Mouse (Mus musculus): ENCODE data around the gene Psmb3. TPM values are rescaled to one million over a fixed set of nuclear protein-coding genes. Genes with fewer than 3 reads are reported as not detected.

Psmb3 gene
- polyA plus RNA-seq, 1 experiment from 2014 or later: 200 TPM

- WGBS (ENCODE audit: insufficient replicate concordance): 66% methylated on average over 4 of the region's 4 CpGs
- H3K4me1 ChIP-seq (ENCODE audit: control insufficient read depth, low read depth, low read length): peaks cover 7% of the 10 kb centered on the region
- no peak overlapping the region for H3K9ac ChIP-seq (ENCODE audit: low read depth, low read length)
- no peaks in the 10 kb centered on the region for H3K36me3 ChIP-seq (ENCODE audit: control insufficient read depth, insufficient read depth)
- H3K27me3 ChIP-seq (ENCODE audit: control insufficient read depth, insufficient read depth, low read depth, low read length): no peaks in the 10 kb centered on the region
- ATAC-seq (ENCODE audit: low read depth): no peak
- H3K27ac ChIP-seq (ENCODE audit: low read length): no peak overlapping the region
- H3K4me2 ChIP-seq (ENCODE audit: low read depth, low read length): no peak overlapping the region
- no peak overlapping the region for H3K4me3 ChIP-seq (ENCODE audit: low read depth, low read length)
- no peaks in the 10 kb centered on the region for H3K9me3 ChIP-seq (replicated peaks; ENCODE audit: control insufficient read depth, low read length)
Measured at GRCm38 (mm10) chr11:97737600-97737999, 34.4 kb downstream of the Psmb3 start.

DNA sequence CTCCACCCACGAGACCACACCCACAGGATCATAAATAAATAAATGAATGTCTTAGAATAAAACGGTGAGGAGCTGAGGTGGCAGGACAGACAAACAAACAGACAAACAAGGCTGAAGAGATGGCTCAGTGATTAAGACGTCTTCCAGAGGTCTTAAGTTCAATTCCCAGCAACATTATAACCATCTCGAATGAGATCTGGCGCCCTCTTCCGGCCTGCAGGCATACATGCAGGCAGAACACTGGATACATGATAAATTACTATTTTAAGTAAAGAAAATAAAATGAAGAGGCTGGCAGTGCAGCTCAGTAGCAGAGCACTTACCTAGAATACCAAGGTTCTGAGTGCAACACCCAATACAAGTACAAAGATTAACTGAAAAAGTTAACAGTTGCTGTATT is 35.5 kb downstream of the Psmb3 start:
- Histone ChIP-seq H3K4me1 (ENCODE audit: control insufficient read depth, low read depth, low read length) (peaks cover 17% of the 10 kb centered on the region), H3K27ac (ENCODE audit: low read length) (no peak overlapping the region), H3K27me3 (ENCODE audit: control insufficient read depth, insufficient read depth, low read depth, low read length) (no peaks in the 10 kb centered on the region), H3K4me2 (ENCODE audit: low read depth, low read length) (no peak overlapping the region), H3K9me3 (replicated peaks; ENCODE audit: control insufficient read depth, low read length) (no peaks in the 10 kb centered on the region), H3K36me3 (ENCODE audit: control insufficient read depth, insufficient read depth) (no peaks in the 10 kb centered on the region), H3K9ac (ENCODE audit: low read depth, low read length) (no peak overlapping the region), H3K4me3 (ENCODE audit: low read depth, low read length) (no peak overlapping the region)
- 56% methylated on average over 6 of the region's 6 CpGs for WGBS (ENCODE audit: insufficient replicate concordance)
- no peak for ATAC-seq (ENCODE audit: low read depth)

DNA sequence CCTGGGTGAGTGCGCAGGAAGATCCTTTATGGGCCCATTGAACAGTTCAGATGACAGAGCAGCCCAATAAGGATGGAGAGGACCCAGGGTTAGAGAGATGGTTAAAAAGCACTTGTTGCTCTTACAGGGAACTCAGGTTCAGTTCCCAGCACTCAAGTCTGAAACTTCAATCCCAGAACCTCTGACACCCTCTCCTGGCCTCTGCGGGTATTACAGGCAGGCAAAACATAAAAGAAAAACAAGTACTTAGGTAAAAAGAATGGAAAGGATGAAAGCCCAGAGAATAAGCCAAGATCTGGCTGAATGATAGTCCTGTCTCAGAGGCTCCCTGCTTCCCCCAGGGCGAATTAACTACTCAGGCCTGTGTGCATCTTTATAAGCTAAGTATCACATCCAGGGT is 36.0 kb downstream of the Psmb3 start:
- Histone ChIP-seq H3K36me3 (ENCODE audit: control insufficient read depth, insufficient read depth) (no peaks in the 10 kb centered on the region), H3K4me1 (ENCODE audit: control insufficient read depth, low read depth, low read length) (peaks cover 21% of the 10 kb centered on the region), H3K4me2 (ENCODE audit: low read depth, low read length) (no peak overlapping the region), H3K9ac (ENCODE audit: low read depth, low read length) (no peak overlapping the region), H3K27ac (ENCODE audit: low read length) (no peak overlapping the region), H3K4me3 (ENCODE audit: low read depth, low read length) (no peak overlapping the region), H3K27me3 (ENCODE audit: control insufficient read depth, insufficient read depth, low read depth, low read length) (no peaks in the 10 kb centered on the region), H3K9me3 (replicated peaks; ENCODE audit: control insufficient read depth, low read length) (no peaks in the 10 kb centered on the region)
- ATAC-seq (ENCODE audit: low read depth): no peak
- WGBS (ENCODE audit: insufficient replicate concordance): 78% methylated on average over 3 of the region's 3 CpGs

- Histone ChIP-seq H3K4me2 (ENCODE audit: low read depth, low read length) (no peak overlapping the region), H3K27ac (ENCODE audit: low read length) (no peak overlapping the region), H3K27me3 (ENCODE audit: control insufficient read depth, insufficient read depth, low read depth, low read length) (no peaks in the 10 kb centered on the region), H3K4me3 (ENCODE audit: low read depth, low read length) (no peak overlapping the region), H3K36me3 (ENCODE audit: control insufficient read depth, insufficient read depth) (no peaks in the 10 kb centered on the region), H3K4me1 (ENCODE audit: control insufficient read depth, low read depth, low read length) (peaks cover 22% of the 10 kb centered on the region), H3K9ac (ENCODE audit: low read depth, low read length) (no peak overlapping the region), H3K9me3 (replicated peaks; ENCODE audit: control insufficient read depth, low read length) (no peaks in the 10 kb centered on the region)
- WGBS (ENCODE audit: insufficient replicate concordance): 52% methylated on average over 7 of the region's 7 CpGs
- ATAC-seq (ENCODE audit: low read depth): no peak
Measured at GRCm38 (mm10) chr11:97740190-97740589, 37.0 kb downstream of the Psmb3 start.

DNA sequence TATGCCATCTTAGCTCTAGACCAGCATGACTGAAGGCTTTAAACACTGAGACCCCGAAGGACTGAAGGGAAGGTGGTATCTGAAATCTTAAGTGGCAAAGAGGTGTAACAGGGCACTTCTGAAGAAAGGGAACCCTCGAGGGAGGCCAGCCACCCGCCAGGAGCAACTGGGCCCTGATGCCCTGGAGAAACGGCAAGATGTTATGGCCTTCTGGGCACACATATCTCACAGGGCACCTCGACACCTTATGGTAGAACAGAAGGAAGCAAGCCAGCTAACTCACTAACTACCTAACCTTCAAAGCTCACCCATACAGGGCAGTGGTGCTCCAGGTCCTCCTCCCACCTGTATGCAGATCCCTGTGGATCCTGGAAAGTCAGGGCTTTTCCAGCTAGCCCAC is 39.0 kb downstream of the Psmb3 start:
- no peak for ATAC-seq (ENCODE audit: low read depth)
- no peaks in the 10 kb centered on the region for H3K36me3 ChIP-seq (ENCODE audit: control insufficient read depth, insufficient read depth)
- no peak overlapping the region for H3K9ac ChIP-seq (ENCODE audit: low read depth, low read length)
- no peak overlapping the region for H3K27ac ChIP-seq (ENCODE audit: low read length)
- peaks cover 27% of the 10 kb centered on the region for H3K4me1 ChIP-seq (ENCODE audit: control insufficient read depth, low read depth, low read length)
- WGBS (ENCODE audit: insufficient replicate concordance): 75% methylated on average over 5 of the region's 5 CpGs
- H3K9me3 ChIP-seq (replicated peaks; ENCODE audit: control insufficient read depth, low read length): no peaks in the 10 kb centered on the region
- no peaks in the 10 kb centered on the region for H3K27me3 ChIP-seq (ENCODE audit: control insufficient read depth, insufficient read depth, low read depth, low read length)
- no peak overlapping the region for H3K4me3 ChIP-seq (ENCODE audit: low read depth, low read length)
- H3K4me2 ChIP-seq (ENCODE audit: low read depth, low read length): no peak overlapping the region

DNA sequence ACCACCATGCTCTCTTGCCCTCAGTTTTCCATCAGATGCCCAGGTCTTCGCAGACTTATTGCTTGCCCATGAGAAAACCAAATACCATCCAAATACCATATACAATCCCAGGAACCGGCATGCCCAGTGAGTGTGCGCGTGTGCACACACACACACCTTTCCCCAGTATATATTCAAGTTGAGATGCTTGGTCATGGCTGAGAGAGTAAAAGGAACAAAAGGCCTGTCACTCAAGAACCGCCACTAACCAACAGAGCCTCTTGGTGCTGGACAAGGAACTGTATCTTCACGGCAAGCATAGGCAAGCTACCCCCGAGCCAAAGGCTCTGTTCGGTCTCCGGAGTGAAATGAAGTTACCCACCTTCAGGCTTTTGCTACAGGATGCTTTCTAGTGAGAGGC is 39.4 kb downstream of the Psmb3 start:
- H3K27ac ChIP-seq (ENCODE audit: low read length): no peak overlapping the region
- 63% methylated on average over 9 of the region's 9 CpGs for WGBS (ENCODE audit: insufficient replicate concordance)
- no peak overlapping the region for H3K9ac ChIP-seq (ENCODE audit: low read depth, low read length)
- ATAC-seq (ENCODE audit: low read depth): no peak
- H3K4me1 ChIP-seq (ENCODE audit: control insufficient read depth, low read depth, low read length): peaks cover 27% of the 10 kb centered on the region
- H3K4me2 ChIP-seq (ENCODE audit: low read depth, low read length): peak overlapping the region; percentile 98; the same call in 1 of the 2 replicates
- H3K9me3 ChIP-seq (replicated peaks; ENCODE audit: control insufficient read depth, low read length): no peaks in the 10 kb centered on the region
- no peaks in the 10 kb centered on the region for H3K27me3 ChIP-seq (ENCODE audit: control insufficient read depth, insufficient read depth, low read depth, low read length)
- H3K4me3 ChIP-seq (ENCODE audit: low read depth, low read length): peak overlapping the region; percentile 85; the same call in 1 of the 2 replicates
- H3K36me3 ChIP-seq (ENCODE audit: control insufficient read depth, insufficient read depth): peaks cover under 1% of the 10 kb centered on the region

GRCm38 (mm10) chr11:97743423-97743822 is 40.2 kb downstream of the Psmb3 start:
- Histone ChIP-seq H3K4me2 (ENCODE audit: low read depth, low read length) (peak overlapping the region; percentile 98), H3K9ac (ENCODE audit: low read depth, low read length) (peak overlapping the region; percentile 90), H3K27me3 (ENCODE audit: control insufficient read depth, insufficient read depth, low read depth, low read length) (no peaks in the 10 kb centered on the region), H3K27ac (ENCODE audit: low read length) (0 out of 2 replicates have a peak overlapping the region, but pooled peaks have one; percentile 6), H3K36me3 (ENCODE audit: control insufficient read depth, insufficient read depth) (peaks cover 5% of the 10 kb centered on the region), H3K4me1 (ENCODE audit: control insufficient read depth, low read depth, low read length) (peaks cover 27% of the 10 kb centered on the region), H3K9me3 (replicated peaks; ENCODE audit: control insufficient read depth, low read length) (no peaks in the 10 kb centered on the region), H3K4me3 (ENCODE audit: low read depth, low read length) (peak overlapping the region; percentile 85)
- no peak for ATAC-seq (ENCODE audit: low read depth)
- WGBS (ENCODE audit: insufficient replicate concordance): 5% methylated on average over 9 of the region's 9 CpGs

- peak; percentile 22 for ATAC-seq (ENCODE audit: low read depth)
- WGBS (ENCODE audit: insufficient replicate concordance): under 1% methylated on average over 52 of the region's 63 CpGs
- H3K4me1 ChIP-seq (ENCODE audit: control insufficient read depth, low read depth, low read length): peaks cover 27% of the 10 kb centered on the region
Measured at GRCm38 (mm10) chr11:97744063-97744717, 41.0 kb downstream of the Psmb3 start, which contains the start of gene Pip4k2b. TSS of gene Pip4k2b (minus strand) at chr11:97744704.

DNA sequence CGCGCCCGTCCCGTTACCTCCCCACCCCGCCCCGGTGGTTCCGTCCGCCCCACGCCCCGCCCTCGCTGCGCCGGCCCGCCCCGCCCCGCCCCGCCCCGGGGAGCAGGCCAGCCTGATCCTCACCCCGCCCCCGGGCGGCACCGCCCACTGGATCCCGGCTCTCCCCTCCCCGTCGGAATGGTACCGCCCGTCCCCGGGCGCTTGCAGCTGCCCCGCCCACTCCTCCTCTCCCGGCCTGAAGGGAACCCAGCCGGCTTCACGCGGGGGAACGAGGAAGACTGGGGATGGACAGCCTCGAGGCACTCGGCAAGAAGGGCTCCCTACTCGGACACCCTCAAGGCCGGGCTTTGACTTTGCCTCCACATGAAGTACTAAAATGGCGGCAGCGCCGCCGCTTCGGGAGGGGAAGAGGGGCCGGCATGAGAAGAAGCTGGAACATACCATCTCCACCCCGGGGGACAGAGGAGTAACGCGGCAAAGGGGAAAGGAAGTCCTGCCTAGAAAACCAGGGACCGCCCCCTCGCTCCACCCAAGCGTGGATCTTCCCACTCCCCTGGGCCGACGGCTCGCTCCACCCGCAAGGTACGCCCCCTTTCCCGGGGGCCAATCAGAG is 41.6 kb downstream of the Psmb3 start:
- Histone ChIP-seq H3K27ac (ENCODE audit: low read length) (peak overlapping the region; percentile 88), H3K27me3 (ENCODE audit: control insufficient read depth, insufficient read depth, low read depth, low read length) (no peaks in the 10 kb centered on the region), H3K4me3 (ENCODE audit: low read depth, low read length) (peak overlapping the region; percentile 85), H3K4me2 (ENCODE audit: low read depth, low read length) (peak overlapping the region; percentile 98), H3K9me3 (replicated peaks; ENCODE audit: control insufficient read depth, low read length) (no peaks in the 10 kb centered on the region), H3K36me3 (ENCODE audit: control insufficient read depth, insufficient read depth) (peaks cover 8% of the 10 kb centered on the region), H3K9ac (ENCODE audit: low read depth, low read length) (peak overlapping the region; percentile 92), H3K4me1 (ENCODE audit: control insufficient read depth, low read depth, low read length) (peaks cover 27% of the 10 kb centered on the region)
- under 1% methylated on average over 35 of the region's 57 CpGs for WGBS (ENCODE audit: insufficient replicate concordance)
- ATAC-seq (ENCODE audit: low read depth): peak; percentile 92

More at GRCm38 (mm10) chr11:97744063-97744717, 41.0 kb downstream of the Psmb3 start, which contains the start of gene Pip4k2b:
- Histone ChIP-seq H3K27ac (ENCODE audit: low read length) (peak within 1 kb of the TSS; percentile 88), H3K9me3 (replicated peaks; ENCODE audit: control insufficient read depth, low read length) (no peaks in the 10 kb centered on the region), H3K27me3 (ENCODE audit: control insufficient read depth, insufficient read depth, low read depth, low read length) (no peaks in the 10 kb centered on the region), H3K9ac (ENCODE audit: low read depth, low read length) (peak within 1 kb of the TSS; percentile 92), H3K4me2 (ENCODE audit: low read depth, low read length) (peak within 1 kb of the TSS; percentile 98), H3K36me3 (ENCODE audit: control insufficient read depth, insufficient read depth) (peaks cover 5% of the 10 kb centered on the region), H3K4me3 (ENCODE audit: low read depth, low read length) (peak within 1 kb of the TSS; percentile 85)

All from liver, embryonic 16.5 days (tissue).